Comparison of ENCODE assay signal across 8 mouse cellular contexts in the genomic region with DNA sequence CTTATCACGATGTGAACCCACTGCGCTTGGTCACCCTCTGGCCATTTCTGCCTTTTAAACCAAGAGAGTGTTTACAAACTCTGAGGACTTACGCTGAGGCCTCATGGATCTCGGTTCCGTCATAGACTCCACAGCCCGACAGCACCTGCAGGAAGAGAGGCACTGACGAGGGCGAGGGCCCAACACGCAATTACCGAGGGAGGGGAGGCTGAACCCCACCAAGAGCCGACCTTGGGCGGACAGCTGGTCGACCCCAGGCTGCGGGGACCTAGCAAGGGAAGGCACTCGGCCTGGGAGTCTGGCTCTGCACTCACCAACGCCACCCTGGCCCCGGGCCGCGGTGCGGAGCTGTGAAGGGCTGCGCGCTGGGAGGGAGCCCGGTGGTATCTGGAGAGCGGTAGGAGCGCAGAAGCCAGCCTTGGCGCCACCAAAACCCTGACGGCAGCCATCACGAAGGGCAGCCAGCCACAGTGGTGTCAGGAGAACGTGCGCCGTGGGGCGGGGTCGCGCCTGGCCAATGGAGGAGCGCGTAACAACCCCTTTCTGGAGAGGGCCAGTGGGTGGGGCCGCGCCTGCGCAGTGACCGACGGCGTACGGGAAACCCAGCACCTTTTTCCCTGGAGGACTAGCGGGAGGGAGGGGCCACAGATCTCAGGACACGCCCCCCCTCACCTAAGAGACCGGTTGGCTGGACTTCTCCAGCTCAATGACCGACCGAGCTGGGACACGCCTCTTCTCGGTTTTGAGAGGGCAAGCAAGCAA. TPM values are rescaled to one million over a fixed set of nuclear protein-coding genes. Genes with fewer than 3 reads are reported as not detected.
DNase-seq lines count a peak whose midpoint lies in the region; ATAC-seq and TF ChIP-seq lines count a peak whose summit lies in the region.

Gene D10Jhu81e (minus strand): TSS at position 502 of the 762 bp plus-strand sequence.

- peak within 1 kb of the TSS; percentile 90 for H3K4me3 ChIP-seq in cortical plate, adult 2 months (ENCODE audit: insufficient read depth, low read length)
- H3K4me3 ChIP-seq in megakaryocyte, embryonic 14.5 days (replicated peaks), result peak within 1 kb of the TSS; percentile 98

- H3K36me3 ChIP-seq in megakaryocyte, embryonic 14.5 days (replicated peaks; ENCODE audit: low read length), result peaks cover 82% of the 10 kb centered on the region

- no peaks in the 10 kb centered on the region for H3K27me3 ChIP-seq in megakaryocyte, embryonic 14.5 days (replicated peaks)

- peaks cover 4% of the 10 kb centered on the region for H3K4me1 ChIP-seq in cortical plate, adult 2 months (ENCODE audit: control insufficient read depth, insufficient read depth, low read length)
- H3K4me1 ChIP-seq in megakaryocyte, embryonic 14.5 days, result peaks cover 37% of the 10 kb centered on the region

- H3K9me3 ChIP-seq in megakaryocyte, embryonic 14.5 days, result no peaks in the 10 kb centered on the region

- H3K27ac ChIP-seq in cortical plate, adult 2 months (ENCODE audit: insufficient read depth, low read length), result peak within 1 kb of the TSS; percentile 52

- TF ChIP-seq CTCF in cortical plate, adult 2 months (IDR thresholded peaks at IDR 0.05; ENCODE audit: extremely low read depth, insufficient read depth, low read length), result no peak

- TF ChIP-seq POLR2A in cortical plate, adult 2 months (IDR thresholded peaks at IDR 0.05; ENCODE audit: extremely low read depth, insufficient read depth, low read length), result peak; percentile 86

- DNase-seq in gastrocnemius, adult 8-10 months (ENCODE audit: low spot score in 2 of 2), result peak; percentile 99 to 100
- peak; percentile 89 for DNase-seq in hindlimb bud, embryonic 11.5 days (ENCODE audit: extremely low spot score, low read depth, low spot score)
- DNase-seq in left cerebral cortex, adult 8-10 months (ENCODE audit: low spot score in 2 of 2), result peak; percentile 99
- peak; percentile 99 to 100 for DNase-seq in right cerebral cortex, postnatal 10 days (ENCODE audit: low spot score in 2 of 2)
- peak; percentile 100 for DNase-seq in urinary bladder, postnatal 25 days (ENCODE audit: low spot score)

- peak; percentile 98 for ATAC-seq in activated CD4-positive, CD25-positive, alpha-beta regulatory T cell, adult 4 months

RNA-seq across cellular contexts. Expression of gene D10Jhu81e, which starts in this region (rescaled TPM):
- 10 to 100 TPM; 18.9 to 63.4 TPM for polyA plus RNA-seq in activated CD4-positive, CD25-positive, alpha-beta regulatory T cell, adult 4 months (2017; shearing (Covaris generic))
- 128 TPM in 2 replicates for polyA plus RNA-seq in cortical plate, adult 2 months (2012; rRNA removed)
- 100 to 1,000 TPM; 250 to 278 (median 260) TPM for total RNA-seq in gastrocnemius, adult 8-10 months (2022)
- 100 to 1,000 TPM; 105 to 120 (median 117) TPM for total RNA-seq in left cerebral cortex, adult 8-10 months (2022)
- polyA plus RNA-seq in megakaryocyte, embryonic 14.5 days (2012; ENCODE audit: insufficient read depth, low replicate concordance), result 44.9 and 59.7 TPM in 2 replicates

Comparison
In these comparisons a context has a peak if more than half of its experiments do, and no peak if none do; other contexts are left out.
1. Peak in every context shown above with its lines: DNase-seq, ATAC-seq, H3K4me3 ChIP-seq and H3K27ac ChIP-seq.